Mouse (Mus musculus) layer of hippocampus, postnatal 14 days (tissue): ENCODE results near the gene Slc16a6. TPM values are rescaled to one million over a fixed set of nuclear protein-coding genes. Genes with fewer than 3 reads are reported as not detected.
"Not testable (repeated sequence)": the region's sequence is repeated elsewhere in the genome, so short reads cannot be mapped to it uniquely, and the experiment has no call there.

ENCODE experiments used
- DNase-seq, 2 experiments: peaks; one replicate each; pipeline ENCODE4 v3.0.0; 2021 to 2022; ENCODE audit warnings: low spot score in 2 of 2, mixed read lengths in 1 of 2
- long read RNA-seq, 2 experiments: library from polyadenylated mRNA; stranded (forward); transcript quantifications; one replicate each; pipeline ENCODE4 v2.0.0; 2021
- total RNA-seq, 2 experiments: library from RNA; stranded (reverse); gene quantifications; 2 replicates each; pipeline ENCODE4 v1.2.3; 2021

Slc16a6 gene
- total RNA-seq = 10 to 100 TPM in 1 of 2 experiments, 1 to 10 TPM in 1; 9.6 to 12.1 TPM
- long read RNA-seq, experiment 1, full-length matches to known transcripts = 5 of 7 reads
- long read RNA-seq, experiment 1, partial matches to known transcripts = 0 of 7 reads
- long read RNA-seq, experiment 1, other reads (novel, unspliced or antisense) = 2 of 7 reads
- long read RNA-seq, experiment 2, full-length matches to known transcripts = 10 of 10 reads
- long read RNA-seq, experiment 2, partial matches to known transcripts = 0 of 10 reads
- long read RNA-seq, experiment 2, other reads (novel, unspliced or antisense) = 0 of 10 reads

- peak; percentile 82 to 83 for DNase-seq
Measured at GRCm38 (mm10) chr11:109473171-109474085, at the start of gene Slc16a6, which contains the start of gene Arsg. TSS of gene Slc16a6 (minus strand) at chr11:109473598. TSS of gene Arsg (plus strand) at chr11:109473374.

- no peak for DNase-seq
Measured at GRCm38 (mm10) chr11:109520958-109521357, 47.6 kb upstream of the Slc16a6 start.

GRCm38 (mm10) chr11:109517816-109518215 lies 44.4 kb upstream of the Slc16a6 start:
- no peak for DNase-seq

- no peak for DNase-seq
Measured at GRCm38 (mm10) chr11:109517330-109517729, 43.9 kb upstream of the Slc16a6 start.

GRCm38 (mm10) chr11:109514064-109514612 lies 40.7 kb upstream of the Slc16a6 start:
- DNase-seq = no peak

GRCm38 (mm10) chr11:109512995-109513675 lies 39.7 kb upstream of the Slc16a6 start:
- DNase-seq = no peak

- no peak for DNase-seq
Measured at GRCm38 (mm10) chr11:109507068-109507467, 33.7 kb upstream of the Slc16a6 start.

GRCm38 (mm10) chr11:109505823-109506222 lies 32.4 kb upstream of the Slc16a6 start:
- DNase-seq = no peak

GRCm38 (mm10) chr11:109504977-109505376 lies 31.6 kb upstream of the Slc16a6 start:
- DNase-seq = no peak

- DNase-seq = no peak
Measured at GRCm38 (mm10) chr11:109500206-109500605, 26.8 kb upstream of the Slc16a6 start.

- no peak for DNase-seq
Measured at GRCm38 (mm10) chr11:109497990-109498389, 24.6 kb upstream of the Slc16a6 start.

GRCm38 (mm10) chr11:109496996-109497714 lies 23.8 kb upstream of the Slc16a6 start:
- DNase-seq = peak in 1 of 2 experiments; percentile 33

GRCm38 (mm10) chr11:109496475-109496993 lies 23.1 kb upstream of the Slc16a6 start:
- no peak for DNase-seq

- no peak for DNase-seq
Measured at GRCm38 (mm10) chr11:109495771-109496474, 22.5 kb upstream of the Slc16a6 start.

GRCm38 (mm10) chr11:109494890-109495770 lies 21.7 kb upstream of the Slc16a6 start:
- no peak for DNase-seq

- DNase-seq = not testable (repeated sequence)
Measured at GRCm38 (mm10) chr11:109492847-109493464, 19.6 kb upstream of the Slc16a6 start.

GRCm38 (mm10) chr11:109491844-109492243 lies 18.4 kb upstream of the Slc16a6 start:
- DNase-seq = no peak

- DNase-seq = no peak
Measured at GRCm38 (mm10) chr11:109489763-109490162, 16.4 kb upstream of the Slc16a6 start.
